Mouse (Mus musculus) CH12.LX (cell line): ENCODE results near the gene Ap4e1. TPM values are rescaled to one million over a fixed set of nuclear protein-coding genes. Genes with fewer than 3 reads are reported as not detected.

ENCODE experiments used
- DNase-seq: peaks from one replicate; pipeline ENCODE4 v3.0.0-alpha.2; 2013; ENCODE audit errors: extremely low read depth
- H3K27ac ChIP-seq: 2 replicates; pipeline ENCODE4 v1.5.1; 2012; ENCODE audit warnings: low read depth, mild to moderate bottlenecking, control low read depth, moderate library complexity; ENCODE audit not compliant: insufficient read depth
- H3K27me3 ChIP-seq: replicated peaks from 2 replicates; pipeline ENCODE3; 2012; ENCODE audit warnings: inconsistent platforms
- H3K36me3 ChIP-seq, 2 experiments: replicated peaks in 1 of 2; 2 replicates each; pipeline versions ENCODE3 to v1.6.1; 2012; ENCODE audit warnings: inconsistent platforms in 1 of 2, low read length in 1 of 2, mild to moderate bottlenecking in 1 of 2, mixed read lengths in 1 of 2, moderate library complexity in 1 of 2; ENCODE audit not compliant: control insufficient read depth in 1 of 2, insufficient read depth in 1 of 2
- H3K4me1 ChIP-seq, 2 experiments: 2 replicates each; pipeline ENCODE4 v1.6.1; 2012; ENCODE audit warnings: inconsistent platforms in 1 of 2, moderate library complexity in 1 of 2; ENCODE audit not compliant: insufficient read depth in 2 of 2, control insufficient read depth in 1 of 2
- H3K4me2 ChIP-seq: 2 replicates; pipeline ENCODE4 v1.6.1; 2012; ENCODE audit warnings: low read depth, mild to moderate bottlenecking, control low read depth; ENCODE audit not compliant: poor library complexity, insufficient read depth, severe bottlenecking
- H3K4me3 ChIP-seq, 3 experiments: fragments of 150-350 bp in 1 of 3; sonication (generic) in 1 of 3; replicated peaks in 1 of 3; 2 replicates each; pipeline versions ENCODE3 to v1.5.1; 2011 to 2012; ENCODE audit warnings: low read depth in 2 of 3, low read length in 2 of 3, mild to moderate bottlenecking in 2 of 3, moderate library complexity in 2 of 3, control low read depth in 1 of 3, improper control_type of control experiment in 1 of 3, inconsistent platforms in 1 of 3, mixed read lengths in 1 of 3; ENCODE audit not compliant: poor library complexity in 1 of 3
- H3K79me2 ChIP-seq: replicated peaks from 2 replicates; pipeline ENCODE4 v1.6.1; 2012; ENCODE audit warnings: mild to moderate bottlenecking, moderate library complexity; ENCODE audit not compliant: control insufficient read depth, poor library complexity, insufficient read depth, severe bottlenecking; ENCODE audit errors: extremely low read depth
- H3K9ac ChIP-seq: 2 replicates; pipeline ENCODE4 v1.6.1; 2012; ENCODE audit warnings: low read depth, mild to moderate bottlenecking, control low read depth, moderate library complexity; ENCODE audit not compliant: insufficient read depth
- H3K9me3 ChIP-seq: replicated peaks from 2 replicates; pipeline ENCODE3; 2012; ENCODE audit warnings: low read length, inconsistent platforms, mixed read lengths
- CHD2 ChIP-seq: IDR thresholded peaks from 2 replicates; pipeline ENCODE4 v1.6.1; 2011; ENCODE audit warnings: low read length, improper control_type of control experiment
- CTCF ChIP-seq, 2 experiments: IDR thresholded peaks in 1 of 2; conservative IDR thresholded peaks in 1 of 2; 2 replicates each; pipeline ENCODE4 v1.5.1; 2011 to 2012; ENCODE audit warnings: low read depth in 2 of 2, low read length in 2 of 2, improper control_type of control experiment in 1 of 2, inconsistent platforms in 1 of 2, mild to moderate bottlenecking in 1 of 2, moderate library complexity in 1 of 2
- E2F4 ChIP-seq: IDR thresholded peaks from 2 replicates; pipeline ENCODE4 v1.6.1; 2011; ENCODE audit warnings: low read depth, low read length, improper control_type of control experiment; ENCODE audit not compliant: insufficient replicate concordance
- ELF1 ChIP-seq: IDR thresholded peaks from 2 replicates; pipeline ENCODE4 v1.6.1; 2014; ENCODE audit warnings: low read depth, mild to moderate bottlenecking, inconsistent platforms, low read length, improper control_type of control experiment
- EP300 ChIP-seq: IDR thresholded peaks from 2 replicates; pipeline ENCODE4 v1.6.1; 2011; ENCODE audit warnings: low read length, improper control_type of control experiment
- ETS1 ChIP-seq: conservative IDR thresholded peaks from 2 replicates; pipeline ENCODE4 v1.6.1; 2012; ENCODE audit warnings: low read depth, mild to moderate bottlenecking, inconsistent platforms, low read length, improper control_type of control experiment, moderate library complexity
- IRF4 ChIP-seq: IDR thresholded peaks from 2 replicates; pipeline ENCODE4 v1.6.1; 2014; ENCODE audit warnings: low read depth, mild to moderate bottlenecking, inconsistent platforms, low read length, improper control_type of control experiment
- JUN ChIP-seq: IDR thresholded peaks from 2 replicates; pipeline ENCODE4 v1.6.1; 2011; ENCODE audit warnings: low read depth, mild to moderate bottlenecking, low read length, improper control_type of control experiment, moderate library complexity; ENCODE audit not compliant: insufficient read depth
- MAX ChIP-seq: IDR thresholded peaks from 2 replicates; pipeline ENCODE4 v1.6.1; 2011; ENCODE audit warnings: low read length, improper control_type of control experiment
- MYC ChIP-seq: IDR thresholded peaks from 2 replicates; pipeline ENCODE4 v1.6.1; 2011; ENCODE audit warnings: low read depth, mild to moderate bottlenecking, improper control_type of control experiment, low read length
- POLR2AphosphoS2 ChIP-seq: IDR thresholded peaks from 2 replicates; pipeline ENCODE4 v1.6.1; 2011; ENCODE audit warnings: low read depth, low read length, improper control_type of control experiment
- RCOR1 ChIP-seq: conservative IDR thresholded peaks from 2 replicates; pipeline ENCODE4 v1.6.1; 2012; ENCODE audit warnings: low read depth, mild to moderate bottlenecking, inconsistent platforms, low read length, improper control_type of control experiment
- SIN3A ChIP-seq: IDR thresholded peaks from 2 replicates; pipeline ENCODE4 v1.6.1; 2012; ENCODE audit warnings: low read length, improper control_type of control experiment, inconsistent platforms
- SMC3 ChIP-seq: IDR thresholded peaks from 2 replicates; pipeline ENCODE4 v1.6.1; 2011; ENCODE audit warnings: low read depth, low read length, improper control_type of control experiment
- TCF12 ChIP-seq: IDR thresholded peaks from 2 replicates; pipeline ENCODE4 v1.6.1; 2014; ENCODE audit warnings: low read depth, mild to moderate bottlenecking, inconsistent platforms, low read length, improper control_type of control experiment
- UBTF ChIP-seq: IDR thresholded peaks from 2 replicates; pipeline ENCODE4 v1.6.1; 2012; ENCODE audit warnings: low read depth, mild to moderate bottlenecking, inconsistent platforms, low read length, improper control_type of control experiment, moderate library complexity
- USF2 ChIP-seq: conservative IDR thresholded peaks from 2 replicates; pipeline ENCODE4 v1.6.1; 2011; ENCODE audit warnings: low read depth, low read length, improper control_type of control experiment
- ZKSCAN1 ChIP-seq: IDR thresholded peaks from 2 replicates; pipeline ENCODE4 v1.6.1; 2012; ENCODE audit warnings: low read depth, inconsistent platforms, low read length, improper control_type of control experiment, borderline replicate concordance
- ZMIZ1 ChIP-seq: IDR thresholded peaks from 2 replicates; pipeline ENCODE4 v1.6.1; 2012; ENCODE audit warnings: low read depth, mild to moderate bottlenecking, inconsistent platforms, low read length, improper control_type of control experiment
- dilution Hi-C: fragments of 300-500 bp; cut with MboI; formaldehyde crosslinking; loops from 2 replicates; pipeline ENCODE4 v1.14.3; 2020; ENCODE audit warnings: low sequenced_read_pairs; ENCODE audit not compliant: extremely low pct_unique_long_range_greater_than_20kb, extremely low pct_ligation_motif_present
- in situ Hi-C: fragments of 300-500 bp; cut with MboI; formaldehyde crosslinking; loops from 3 replicates; pipeline ENCODE4 v1.14.3; 2019; ENCODE audit warnings: low sequenced_read_pairs, low pct_ligation_motif_present, low pct_unique_long_range_greater_than_20kb, mixed read lengths
- polyA plus RNA-seq: library from polyadenylated mRNA; unstranded; fragments of >175 nt; gene quantifications from 2 replicates; pipeline ENCODE4 v1.2.1, GENCODE M21; 2012; ENCODE audit warnings: low read depth; ENCODE audit not compliant: insufficient read length
- total RNA-seq, 2 experiments: library from RNA; depleted of rRNA; stranded (reverse); fragments of 300-350 nt in 1 of 2; fragments of >200 nt in 1 of 2; gene quantifications; 2 replicates each; pipeline ENCODE4 v1.2.3; 2012 to 2014

Ap4e1 gene
- total and polyA plus RNA-seq, 3 experiments = 5.8 to 9.6 (median 9.0) TPM

GRCm38 (mm10) chr2:126998219-126998618 is 10.3 kb upstream of the Ap4e1 start:
- H3K4me1 ChIP-seq = peaks cover 0 to 3% of the 10 kb centered on the region in 2 experiments; a peak in 2 of 4 replicates
- in situ Hi-C loops = loop anchor here (10.0 kb wide), 1 partner anchor 73 kb away; no protein-coding TSS in a partner anchor
- H3K4me3 ChIP-seq = no peak overlapping the region
- H3K9ac ChIP-seq = no peak overlapping the region
- no peak overlapping the region for H3K4me2 ChIP-seq
- no peaks in the 10 kb centered on the region for H3K36me3 ChIP-seq
- no peaks in the 10 kb centered on the region for H3K27me3 ChIP-seq
- H3K27ac ChIP-seq = no peak overlapping the region
- no peak for DNase-seq
- H3K79me2 ChIP-seq = no peaks in the 10 kb centered on the region
- no peaks in the 10 kb centered on the region for H3K9me3 ChIP-seq
- dilution Hi-C loops = no loop called here
- TF ChIP-seq ZMIZ1 = no peak
- no peak for TF ChIP-seq SMC3
- no peak for TF ChIP-seq MYC
- TF ChIP-seq ELF1 = no peak
- TF ChIP-seq E2F4 = no peak
- TF ChIP-seq SIN3A = no peak
- no peak for TF ChIP-seq POLR2AphosphoS2
- no peak for TF ChIP-seq RCOR1
- no peak for TF ChIP-seq JUN
- no peak for TF ChIP-seq UBTF
- TF ChIP-seq EP300 = no peak
- no peak for TF ChIP-seq IRF4
- TF ChIP-seq CHD2 = no peak
- no peak for TF ChIP-seq MAX
- no peak for TF ChIP-seq CTCF (conservative IDR thresholded peaks at IDR 0.05 in 1 of 2, IDR thresholded peaks at IDR 0.05 in 1 of 2; ENCODE audit: low read depth in 2 of 2, low read length in 2 of 2)

GRCm38 (mm10) chr2:127000406-127001324 is 7.9 kb upstream of the Ap4e1 start:
- Histone ChIP-seq H3K27me3 (no peaks in the 10 kb centered on the region), H3K27ac (no peak overlapping the region)
- no peak for DNase-seq
- dilution Hi-C loops = no loop called here
- TF ChIP-seq TCF12 = no peak
- TF ChIP-seq USF2 = no peak
- TF ChIP-seq ZKSCAN1 = no peak
- no peak for TF ChIP-seq SMC3
- no peak for TF ChIP-seq EP300
- no peak for TF ChIP-seq ETS1
- TF ChIP-seq, all 38 proteins: peak for 0
- Histone ChIP-seq H3K36me3 (no peaks in the 10 kb centered on the region), H3K9ac (no peak overlapping the region), H3K4me3 (no peak overlapping the region), H3K9me3 (no peaks in the 10 kb centered on the region), H3K4me1 (peaks cover 0 to 3% of the 10 kb centered on the region in 2 experiments; a peak in 2 of 4 replicates), H3K4me2 (no peak overlapping the region), H3K79me2 (no peaks in the 10 kb centered on the region)
- in situ Hi-C loops = loop anchor here (10.0 kb wide), 2 partner anchors 216 to 406 kb away; partner anchors contain the start of gene Usp50
